Mouse (Mus musculus) kidney, adult 2 months (tissue): ENCODE data around the gene Plbd2.

Experiments
- CTCF ChIP-seq: fragments of 200-500 bp; conservative IDR thresholded peaks from 2 replicates; pipeline ENCODE4 v1.5.1; 2011; ENCODE audit warnings: low read depth, mild to moderate bottlenecking, control low read depth, low read length, moderate library complexity, mixed read lengths; ENCODE audit not compliant: insufficient read depth, insufficient read length
- POLR2A ChIP-seq: fragments of 200-500 bp; IDR thresholded peaks from one replicate; pipeline ENCODE4 v1.6.1; 2011; ENCODE audit warnings: low read depth, low read length, control low read depth

DNA sequence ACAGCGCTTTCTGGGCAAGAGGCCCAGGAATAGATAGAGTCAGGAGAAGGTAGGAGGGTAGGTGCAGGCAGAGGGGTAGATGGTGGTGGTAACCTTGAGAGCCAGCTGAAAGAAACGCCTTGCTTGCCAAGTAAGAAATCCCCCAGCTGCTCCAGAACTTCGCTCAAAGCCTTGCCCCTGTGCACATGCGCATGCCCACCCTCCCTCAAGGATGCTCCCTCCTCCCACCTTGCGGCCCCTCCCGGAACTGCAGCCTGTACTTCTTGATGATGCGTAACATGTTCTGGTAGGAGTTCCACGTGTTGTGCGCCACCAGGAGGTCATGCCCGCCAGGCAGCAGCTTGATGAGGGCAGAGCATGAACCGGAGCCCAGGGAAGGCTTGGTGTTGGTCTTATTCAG lies 11.0 kb downstream of the Plbd2 start:
- TF ChIP-seq CTCF (no peak; the same call in 1 of the 2 replicates), POLR2A (no peak)
